Mouse (Mus musculus) megakaryocyte-erythroid progenitor cell, adult 5-6 weeks (primary cell): Measurements from ENCODE around the gene Rdh8. TPM values are rescaled to one million over a fixed set of nuclear protein-coding genes. Genes with fewer than 3 reads are reported as not detected.

Experiments used
- total RNA-seq, 2 experiments: library from RNA; stranded (forward) in 1 of 2; stranded (reverse) in 1 of 2; fragments of 200-1000, 215-1000 nt in 1 of 2; fragments of >200 nt in 1 of 2; fragmentation: Nextera tagmentation in 1 of 2; gene quantifications; 2 replicates each; pipeline ENCODE4 v1.2.3; 2014 to 2017

The Rdh8 gene
- total RNA-seq, 2 experiments from 2014 or later = not detected

Other genes starting within 250 kb of the Rdh8 start
- 7.8 and 10.1 TPM in 2 replicates for gene Zfp846, start 237.2 kb upstream of the Rdh8 start, total RNA-seq (2014; fragmentation: Nextera tagmentation)
- gene Zfp846, start 237.2 kb upstream of the Rdh8 start, total RNA-seq (2017) = 6.6 and 8.8 TPM in 2 replicates
- 379 and 438 TPM in 2 replicates for gene Ubl5, start 175.6 kb upstream of the Rdh8 start, total RNA-seq (2014; fragmentation: Nextera tagmentation)
- 101 and 188 TPM in 2 replicates for gene Ubl5, start 175.6 kb upstream of the Rdh8 start, total RNA-seq (2017)
- 19.6 and 24.5 TPM in 2 replicates for gene Fbxl12, start 173.7 kb upstream of the Rdh8 start, total RNA-seq (2014; fragmentation: Nextera tagmentation)
- gene Fbxl12, start 173.7 kb upstream of the Rdh8 start, total RNA-seq (2017) = 2.6 and 3.8 TPM in 2 replicates
- 15.2 and 18.6 TPM in 2 replicates for gene Pin1, start 166.4 kb upstream of the Rdh8 start, total RNA-seq (2014; fragmentation: Nextera tagmentation)
- gene Pin1, start 166.4 kb upstream of the Rdh8 start, total RNA-seq (2017) = 11.5 and 18.2 TPM in 2 replicates
- gene Olfm2, start 72.2 kb upstream of the Rdh8 start, total RNA-seq (2014; fragmentation: Nextera tagmentation) = not detected in 2 replicates
- not detected in 2 replicates for gene Olfm2, start 72.2 kb upstream of the Rdh8 start, total RNA-seq (2017)
- not detected in 2 replicates for gene Col5a3, start 3.4 kb upstream of the Rdh8 start, total RNA-seq (2014; fragmentation: Nextera tagmentation)
- gene Col5a3, start 3.4 kb upstream of the Rdh8 start, total RNA-seq (2017) = not detected in 2 replicates
- gene A230050P20Rik, start 50.1 kb downstream of the Rdh8 start, total RNA-seq (2014; fragmentation: Nextera tagmentation) = 37.9 and 44.3 TPM in 2 replicates
- gene A230050P20Rik, start 50.1 kb downstream of the Rdh8 start, total RNA-seq (2017) = 11.9 and 24.0 TPM in 2 replicates
- gene Angptl6, start 61.2 kb downstream of the Rdh8 start, total RNA-seq (2014; fragmentation: Nextera tagmentation) = 1.1 and 2.7 TPM in 2 replicates
- 0.42 TPM in 1 of 2 replicates, not detected in the other for gene Angptl6, start 61.2 kb downstream of the Rdh8 start, total RNA-seq (2017)
- 127 and 174 TPM in 2 replicates for gene Ppan, start 69.7 kb downstream of the Rdh8 start, total RNA-seq (2014; fragmentation: Nextera tagmentation)
- gene Ppan, start 69.7 kb downstream of the Rdh8 start, total RNA-seq (2017) = 154 and 175 TPM in 2 replicates
- 308 and 325 TPM in 2 replicates for gene Eif3g, start 80.1 kb downstream of the Rdh8 start, total RNA-seq (2014; fragmentation: Nextera tagmentation)
- 259 and 301 TPM in 2 replicates for gene Eif3g, start 80.1 kb downstream of the Rdh8 start, total RNA-seq (2017)
- 163 and 192 TPM in 2 replicates for gene Dnmt1, start 141.4 kb downstream of the Rdh8 start, total RNA-seq (2014; fragmentation: Nextera tagmentation)
- 190 and 210 TPM in 2 replicates for gene Dnmt1, start 141.4 kb downstream of the Rdh8 start, total RNA-seq (2017)
- 1.7 and 3.4 TPM in 2 replicates for gene S1pr2, start 158.3 kb downstream of the Rdh8 start, total RNA-seq (2014; fragmentation: Nextera tagmentation)
- gene S1pr2, start 158.3 kb downstream of the Rdh8 start, total RNA-seq (2017) = 0.46 TPM in 1 of 2 replicates, not detected in the other
- gene Mrpl4, start 184.2 kb downstream of the Rdh8 start, total RNA-seq (2014; fragmentation: Nextera tagmentation) = 66.2 and 78.8 TPM in 2 replicates
- gene Mrpl4, start 184.2 kb downstream of the Rdh8 start, total RNA-seq (2017) = 23.7 and 43.3 TPM in 2 replicates
- gene Icam1, start 197.5 kb downstream of the Rdh8 start, total RNA-seq (2014; fragmentation: Nextera tagmentation) = 1.9 and 3.4 TPM in 2 replicates
- gene Icam1, start 197.5 kb downstream of the Rdh8 start, total RNA-seq (2017) = 3.6 TPM in 2 replicates
- 34.3 and 38.9 TPM in 2 replicates for gene Icam4, start 210.9 kb downstream of the Rdh8 start, total RNA-seq (2014; fragmentation: Nextera tagmentation)
- gene Icam4, start 210.9 kb downstream of the Rdh8 start, total RNA-seq (2017) = 16.3 and 40.0 TPM in 2 replicates
- gene Icam5, start 213.6 kb downstream of the Rdh8 start, total RNA-seq (2014; fragmentation: Nextera tagmentation) = 1.1 and 1.2 TPM in 2 replicates
- 0.05 and 0.27 TPM in 2 replicates for gene Icam5, start 213.6 kb downstream of the Rdh8 start, total RNA-seq (2017)
- gene Zglp1, start 248.6 kb downstream of the Rdh8 start, total RNA-seq (2014; fragmentation: Nextera tagmentation) = 10.2 TPM in 1 of 2 replicates, not detected in the other
- gene Zglp1, start 248.6 kb downstream of the Rdh8 start, total RNA-seq (2017) = 1.7 TPM in 1 of 2 replicates, not detected in the other